Mouse (Mus musculus) naive thymus-derived CD4-positive, alpha-beta T cell, adult 5 months (primary cell): ENCODE data around the gene Bola1. TPM values are rescaled to one million over a fixed set of nuclear protein-coding genes. Genes with fewer than 3 reads are reported as not detected.

Experiments
- polyA plus RNA-seq: library from polyadenylated mRNA; unstranded; fragments of 100-300 nt; shearing (Covaris generic); gene quantifications from one replicate; pipeline ENCODE4 v1.2.1, GENCODE M21; 2017

Gene Bola1
- polyA plus RNA-seq, 1 experiment from 2014 or later: 16.8 TPM

Other genes starting within 250 kb of the Bola1 start
- gene Plekho1, start 223.7 kb downstream of the Bola1 start, polyA plus RNA-seq: 4.0 TPM
- 15.4 TPM for gene Vps45, start 161.2 kb downstream of the Bola1 start, polyA plus RNA-seq
- 14.3 TPM for gene Otud7b, start 115.2 kb downstream of the Bola1 start, polyA plus RNA-seq
- gene Mtmr11, start 57.7 kb downstream of the Bola1 start, polyA plus RNA-seq: 0.44 TPM
- gene Sf3b4, start 47.4 kb downstream of the Bola1 start, polyA plus RNA-seq: 153 TPM
- 3.7 TPM for gene Sv2a, start 38.6 kb downstream of the Bola1 start, polyA plus RNA-seq
- 4.5 TPM for gene Hist2h2ab, start 156 bp upstream of the Bola1 start, polyA plus RNA-seq
- gene Hist2h2ac, start 1.2 kb upstream of the Bola1 start, polyA plus RNA-seq: 10.4 TPM
- 3.5 TPM for gene Hist2h2be, start 1.4 kb upstream of the Bola1 start, polyA plus RNA-seq
- gene Hist2h3c2, start 19.4 kb upstream of the Bola1 start, polyA plus RNA-seq: not detected
- gene Hist2h2aa2, start 20.6 kb upstream of the Bola1 start, polyA plus RNA-seq: 70.3 TPM
- gene Hist2h2aa1, start 25.8 kb upstream of the Bola1 start, polyA plus RNA-seq: 7.7 TPM
- not detected for gene Hist2h3c1, start 27.0 kb upstream of the Bola1 start, polyA plus RNA-seq
- gene Hist2h4, start 43.6 kb upstream of the Bola1 start, polyA plus RNA-seq: 4.9 TPM
- gene Hist2h3b, start 48.9 kb upstream of the Bola1 start, polyA plus RNA-seq: 7.5 TPM
- 11.2 TPM for gene Hist2h2bb, start 50.0 kb upstream of the Bola1 start, polyA plus RNA-seq
- gene Fcgr1, start 74.3 kb upstream of the Bola1 start, polyA plus RNA-seq: not detected
- gene BC107364, start 232.6 kb upstream of the Bola1 start, polyA plus RNA-seq: not detected